Mouse (Mus musculus): ENCODE data around the gene Gm30737. TPM values are rescaled to one million over a fixed set of nuclear protein-coding genes. Genes with fewer than 3 reads are reported as not detected.

Gm30737 gene
- polyA plus RNA-seq (2015; fragmentation: Illumina TruSeq; extraction: RNeasy Lipid Tissue Mini Kit (QIAGEN cat#74804); ENCODE audit: insufficient read depth, low replicate concordance), result not detected

DNA sequence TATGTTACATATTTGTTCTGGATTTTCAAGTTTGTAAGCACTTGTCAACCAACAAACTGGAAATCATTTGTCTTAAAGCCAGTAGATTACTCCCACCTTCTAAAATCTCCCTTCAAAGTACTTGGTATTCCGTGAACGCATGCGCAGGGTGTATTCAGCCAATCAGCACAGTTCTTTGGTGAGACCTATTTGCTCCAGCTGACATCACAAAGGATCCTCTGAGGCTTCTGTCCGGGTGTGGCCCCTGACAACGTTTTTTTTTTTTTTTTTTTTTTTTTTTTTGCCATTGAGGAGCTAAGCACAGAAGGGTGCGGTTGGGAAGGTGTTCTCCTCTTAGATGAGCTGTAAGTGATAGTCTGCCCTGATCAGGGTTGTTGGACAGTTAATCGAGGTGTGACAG is at the start of gene Gm30737:
Gene Gm30737, plus strand, starts transcription at position 301 of the 400 bp plus-strand sequence.

